Mouse (Mus musculus) neural tube, embryonic 15.5 days (tissue): ENCODE results near the gene Emsy. TPM values are rescaled to one million over a fixed set of nuclear protein-coding genes. Genes with fewer than 3 reads are reported as not detected.

Experiments
- ATAC-seq: fragments of 200-750 bp; cut with Nextera tagmentation; 2 replicates; pipeline ENCODE4 v1.8.0; 2017; ENCODE audit warnings: mild to moderate bottlenecking, moderate TSS enrichment, moderate library complexity; ENCODE audit not compliant: low FRiP score
- H3K27ac ChIP-seq: fragments of 300-500 bp; sonication (generic); replicated peaks from 2 replicates; pipeline ENCODE4 v1.5.1; 2015; ENCODE audit warnings: mild to moderate bottlenecking, inconsistent platforms
- H3K27me3 ChIP-seq: fragments of 300-500 bp; sonication (generic); replicated peaks from 2 replicates; pipeline ENCODE4 v1.6.1; 2015; ENCODE audit warnings: inconsistent platforms
- H3K36me3 ChIP-seq: fragments of 300-500 bp; sonication (generic); 2 replicates; pipeline ENCODE4 v1.6.1; 2015; ENCODE audit warnings: inconsistent platforms
- H3K4me1 ChIP-seq: fragments of 300-500 bp; sonication (generic); 2 replicates; pipeline ENCODE4 v1.6.1; 2015; ENCODE audit warnings: inconsistent platforms
- H3K4me2 ChIP-seq: fragments of 300-500 bp; sonication (generic); 2 replicates; pipeline ENCODE4 v1.6.1; 2015; ENCODE audit warnings: inconsistent platforms, mild to moderate bottlenecking, moderate library complexity
- H3K4me3 ChIP-seq: fragments of 300-500 bp; sonication (generic); replicated peaks from 2 replicates; pipeline ENCODE4 v1.5.1; 2015; ENCODE audit warnings: mild to moderate bottlenecking, inconsistent platforms
- H3K9ac ChIP-seq: fragments of 300-500 bp; sonication (generic); replicated peaks from 2 replicates; pipeline ENCODE4 v1.6.1; 2015; ENCODE audit warnings: mild to moderate bottlenecking, inconsistent platforms
- H3K9me3 ChIP-seq: fragments of 300-500 bp; sonication (generic); replicated peaks from 2 replicates; pipeline ENCODE4 v1.6.1; 2016; ENCODE audit warnings: inconsistent platforms
- WGBS: fragments of 180-500 bp; shearing (Covaris S2); methylation state at CpG from one replicate; pipeline ENCODE4 v1.1.7; 2015; ENCODE audit warnings: mixed read lengths; 5-methylcytosine and 5-hydroxymethylcytosine counted together
- polyA plus RNA-seq: library from polyadenylated mRNA; unstranded; fragments of >200 nt; fragmentation: Nextera tagmentation; extraction: Ambion mirVana; gene quantifications from 2 replicates; pipeline ENCODE4 v1.2.1, GENCODE M21; 2015

Emsy gene
- polyA plus RNA-seq, 1 experiment from 2014 or later = 25.1 TPM

DNA sequence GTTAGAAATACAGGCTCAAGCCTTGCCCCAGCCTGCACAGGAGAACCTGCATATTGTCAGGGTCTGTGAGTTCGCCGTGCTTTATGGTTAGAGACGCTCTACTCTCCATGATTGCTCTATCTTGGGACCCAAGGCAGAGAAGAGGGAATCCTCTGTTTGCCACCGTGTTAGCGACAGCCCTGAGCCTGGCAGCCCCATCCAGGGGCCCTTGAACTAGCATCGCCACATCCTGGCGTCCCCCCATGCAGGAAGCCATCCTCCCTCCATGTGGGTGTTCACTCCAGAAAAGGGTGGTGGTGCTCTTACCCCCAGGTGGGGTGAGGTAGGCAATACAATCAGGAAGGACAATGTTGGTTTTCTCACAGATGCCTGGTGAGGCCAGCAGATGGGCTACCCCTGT lies 82.3 kb downstream of the Emsy start:
- 92% methylated on average over 7 of the region's 7 CpGs for WGBS
- ATAC-seq = no peak
- no peaks in the 10 kb centered on the region for H3K9me3 ChIP-seq

DNA sequence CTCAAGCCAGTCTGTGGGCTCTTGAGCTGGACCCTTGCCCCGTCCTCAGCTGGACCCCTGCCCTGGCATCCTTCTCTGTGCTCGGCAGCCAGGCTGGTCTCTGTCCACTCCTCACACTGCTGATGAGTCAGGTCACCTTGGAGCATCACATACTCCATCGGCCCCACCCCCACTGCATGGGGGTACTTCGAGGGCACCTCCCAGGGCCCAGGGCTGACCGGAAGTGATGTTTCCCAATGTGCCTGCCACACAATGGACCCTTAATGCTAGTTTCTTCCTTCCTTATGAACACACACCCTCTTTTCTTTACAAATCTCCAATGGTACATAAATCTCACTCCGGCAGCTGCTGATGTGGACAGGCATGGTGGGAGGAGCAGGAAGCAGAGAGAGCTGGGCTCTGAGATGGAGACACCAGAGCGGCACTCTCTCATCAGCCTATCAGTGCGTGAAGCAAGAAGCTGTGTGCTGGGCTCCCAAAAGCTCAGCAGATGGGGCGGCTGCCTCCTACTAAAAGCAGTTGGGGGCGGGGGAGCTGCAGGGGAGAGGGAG lies 83.3 kb downstream of the Emsy start:
- peak; percentile 59; the same call in 1 of the 2 replicates for ATAC-seq
- WGBS = 42% methylated on average over 10 of the region's 10 CpGs
- H3K36me3 ChIP-seq = no peaks in the 10 kb centered on the region
- H3K4me2 ChIP-seq = no peak overlapping the region
- H3K4me3 ChIP-seq = no peak overlapping the region
- H3K9ac ChIP-seq = no peak overlapping the region
- H3K9me3 ChIP-seq = no peaks in the 10 kb centered on the region
- H3K4me1 ChIP-seq = peaks cover 9% of the 10 kb centered on the region; the same call in 1 of the 2 replicates
- H3K27ac ChIP-seq = peak overlapping the region; percentile 48; the same call in 1 of the 2 replicates
- H3K27me3 ChIP-seq = no peaks in the 10 kb centered on the region

More for the DNA sequence above, 82.3 kb downstream of the Emsy start:
- no peak overlapping the region for H3K27ac ChIP-seq
- H3K4me1 ChIP-seq = peaks cover 9% of the 10 kb centered on the region; the same call in 1 of the 2 replicates
- H3K36me3 ChIP-seq = no peaks in the 10 kb centered on the region
- H3K4me3 ChIP-seq = no peak overlapping the region
- no peak overlapping the region for H3K9ac ChIP-seq
- no peaks in the 10 kb centered on the region for H3K27me3 ChIP-seq
- no peak overlapping the region for H3K4me2 ChIP-seq

DNA sequence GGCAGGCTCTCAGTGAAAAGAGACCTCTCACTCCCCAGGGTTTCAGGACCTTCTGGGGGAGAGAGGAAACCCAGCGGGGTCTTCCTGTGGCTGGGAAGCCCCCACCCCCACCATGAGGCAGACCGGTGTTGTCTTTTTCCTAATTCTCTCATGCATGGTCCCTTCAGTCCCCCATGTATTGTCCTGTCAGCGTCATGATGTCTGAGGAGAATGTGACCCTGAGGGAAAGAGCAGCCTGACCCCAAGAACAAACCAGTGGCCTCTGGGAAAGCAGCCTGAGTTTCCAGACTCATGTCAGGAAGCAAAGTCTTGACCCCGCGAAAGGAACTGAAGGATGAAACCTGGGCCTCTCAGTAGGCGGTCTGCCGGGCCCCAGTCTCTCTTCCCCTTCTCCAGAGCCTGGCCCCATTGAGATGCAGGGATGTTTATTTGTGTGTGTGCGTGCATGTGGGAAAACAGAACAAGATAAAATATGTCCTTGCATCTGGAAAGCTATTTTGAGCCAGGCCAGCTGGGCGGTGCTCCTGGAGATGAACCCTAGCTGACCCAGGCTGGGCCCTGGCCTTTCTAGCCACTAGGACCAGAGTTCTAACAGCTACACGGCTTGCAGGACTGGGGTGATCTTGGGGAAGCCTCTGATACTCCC lies 84.2 kb downstream of the Emsy start:
- no peak for ATAC-seq
- Histone ChIP-seq H3K4me2 (no peak overlapping the region), H3K9me3 (no peaks in the 10 kb centered on the region), H3K4me3 (no peak overlapping the region), H3K36me3 (no peaks in the 10 kb centered on the region), H3K9ac (no peak overlapping the region), H3K27ac (peak overlapping the region; percentile 48; the same call in 1 of the 2 replicates), H3K27me3 (no peaks in the 10 kb centered on the region), H3K4me1 (peaks cover 9% of the 10 kb centered on the region; the same call in 1 of the 2 replicates)
- 35% methylated on average over 10 of the region's 10 CpGs for WGBS

DNA sequence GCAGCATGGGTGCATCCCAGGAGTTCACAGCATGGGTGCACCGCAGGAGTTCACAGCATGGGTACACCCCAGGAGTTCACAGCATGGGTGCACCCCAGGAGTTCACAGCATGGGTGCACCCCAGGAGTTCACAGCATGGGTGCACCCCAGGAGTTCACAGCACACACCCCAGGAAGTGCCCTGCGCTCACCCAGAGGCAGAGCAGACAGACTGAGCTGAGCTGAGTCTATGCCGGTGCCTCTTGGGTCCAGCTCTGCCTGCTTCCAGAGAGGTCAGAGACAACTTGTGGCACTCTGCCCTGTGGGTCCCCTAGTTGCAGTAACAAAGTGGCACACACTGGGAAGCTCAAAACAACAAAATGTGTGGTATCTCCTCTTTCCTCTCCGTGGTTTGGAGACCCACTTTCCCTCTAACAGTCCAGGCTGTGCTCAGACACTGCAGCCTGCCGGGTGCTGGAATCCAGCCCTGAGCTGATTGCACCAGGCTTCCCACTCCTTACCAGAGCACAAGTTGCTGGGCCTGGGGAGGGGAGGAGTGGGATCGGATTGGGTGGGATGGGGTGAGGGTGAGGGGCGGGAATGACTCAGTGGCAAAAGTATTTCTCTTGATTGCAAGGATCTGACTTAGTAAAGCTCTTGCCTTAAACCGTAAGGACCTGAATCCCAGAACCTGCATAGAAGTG lies 85.6 kb downstream of the Emsy start:
- no peaks in the 10 kb centered on the region for H3K27me3 ChIP-seq
- WGBS = 72% methylated on average over 8 of the region's 8 CpGs

DNA sequence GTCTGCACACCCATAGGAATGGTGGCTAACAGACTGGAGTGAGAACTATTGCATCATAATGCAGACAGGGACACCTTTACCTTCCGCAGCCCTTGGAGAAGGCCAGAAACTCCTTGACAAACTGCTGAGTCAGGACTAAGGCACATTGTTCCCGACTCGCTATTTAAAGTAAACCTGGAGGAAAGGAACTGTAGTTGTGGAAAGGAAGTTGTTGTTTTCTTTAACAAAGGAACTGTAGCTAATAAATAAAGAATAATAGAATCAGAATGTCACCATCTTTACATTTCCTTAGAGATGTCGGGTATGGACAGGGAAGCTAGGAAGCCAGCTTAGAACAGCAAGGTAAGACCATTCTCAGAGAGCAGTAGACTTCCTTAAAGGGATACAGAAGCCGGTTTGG lies 89.5 kb downstream of the Emsy start:
- H3K9ac ChIP-seq = no peak overlapping the region
- peaks cover 3% of the 10 kb centered on the region; the same call in 1 of the 2 replicates for H3K4me1 ChIP-seq
- no peak overlapping the region for H3K4me3 ChIP-seq
- 28% methylated on average over 5 of the region's 5 CpGs for WGBS
- no peak for ATAC-seq
- no peaks in the 10 kb centered on the region for H3K36me3 ChIP-seq
- no peak overlapping the region for H3K27ac ChIP-seq
- no peaks in the 10 kb centered on the region for H3K9me3 ChIP-seq
- no peaks in the 10 kb centered on the region for H3K27me3 ChIP-seq
- no peak overlapping the region for H3K4me2 ChIP-seq

More for the DNA sequence above, 85.6 kb downstream of the Emsy start:
- Histone ChIP-seq H3K27ac (no peak overlapping the region), H3K9me3 (no peaks in the 10 kb centered on the region), H3K36me3 (no peaks in the 10 kb centered on the region), H3K4me1 (peaks cover 12% of the 10 kb centered on the region), H3K4me2 (no peak overlapping the region), H3K4me3 (no peak overlapping the region), H3K9ac (no peak overlapping the region)
- no peak for ATAC-seq

DNA sequence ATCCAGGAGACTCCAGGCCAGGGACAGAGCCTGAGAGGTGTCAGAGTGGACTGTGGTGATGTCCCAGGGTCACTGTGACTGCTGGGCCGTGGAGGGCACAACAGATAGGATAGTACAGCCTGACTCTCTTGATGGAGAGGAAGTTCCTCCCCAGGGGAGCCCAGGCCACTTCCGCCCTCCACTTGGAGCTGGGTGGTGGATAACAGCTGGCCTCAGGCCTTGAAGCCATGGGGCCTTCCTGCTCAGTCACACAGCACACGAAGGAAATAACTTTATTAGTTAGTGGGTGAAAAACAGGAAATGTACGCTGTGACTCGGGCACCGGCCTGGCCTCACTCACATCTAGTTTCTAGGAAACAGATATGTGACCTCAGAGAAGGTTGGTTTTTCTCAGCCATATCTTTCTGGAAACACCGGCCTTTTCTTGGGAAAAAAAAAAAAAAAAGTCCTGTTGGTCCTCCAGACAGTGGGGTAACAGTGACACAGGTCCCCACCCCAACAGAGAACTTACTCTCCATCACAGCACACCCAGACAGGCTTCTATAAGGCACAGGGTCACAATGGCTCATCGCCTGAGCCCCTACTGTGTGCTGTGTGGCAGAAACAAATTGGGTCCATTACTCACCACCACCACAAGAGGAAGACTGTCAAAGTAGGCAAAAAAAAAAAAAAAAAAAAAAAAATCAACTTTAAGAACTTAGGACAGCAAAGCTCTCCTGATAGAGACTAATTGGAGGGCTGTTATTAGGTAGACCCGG lies 91.8 kb downstream of the Emsy start:
- 79% methylated on average over 9 of the region's 9 CpGs for WGBS
- Histone ChIP-seq H3K27ac (no peak overlapping the region), H3K36me3 (no peaks in the 10 kb centered on the region), H3K4me3 (no peak overlapping the region), H3K27me3 (no peaks in the 10 kb centered on the region), H3K4me1 (peaks cover 3% of the 10 kb centered on the region; the same call in 1 of the 2 replicates), H3K4me2 (no peak overlapping the region), H3K9ac (no peak overlapping the region), H3K9me3 (no peaks in the 10 kb centered on the region)
- ATAC-seq = no peak

DNA sequence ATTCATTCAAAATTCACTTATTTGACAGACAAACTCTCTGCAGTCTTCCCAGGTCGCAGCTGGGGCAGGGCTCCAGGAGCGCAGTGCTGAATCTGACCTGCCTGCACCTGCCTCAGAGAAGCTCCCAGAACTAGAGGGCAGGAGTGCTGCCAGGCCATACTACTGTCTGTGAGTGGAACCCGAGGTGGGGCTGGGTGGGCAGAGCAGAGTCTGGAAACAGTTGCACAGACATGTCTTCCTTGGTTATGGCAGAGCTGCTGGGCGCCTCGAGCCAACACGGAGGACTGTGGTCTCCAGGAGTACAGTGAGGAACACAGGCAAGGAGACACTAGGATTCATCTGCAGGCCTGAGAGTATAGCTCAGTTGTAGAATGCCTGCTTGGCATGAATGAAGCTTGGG lies 92.6 kb downstream of the Emsy start:
- no peak overlapping the region for H3K4me2 ChIP-seq
- no peaks in the 10 kb centered on the region for H3K36me3 ChIP-seq
- no peak overlapping the region for H3K9ac ChIP-seq
- H3K27me3 ChIP-seq = no peaks in the 10 kb centered on the region
- H3K4me3 ChIP-seq = no peak overlapping the region
- no peak overlapping the region for H3K27ac ChIP-seq
- no peak for ATAC-seq
- WGBS = 92% methylated on average over 6 of the region's 6 CpGs
- no peaks in the 10 kb centered on the region for H3K9me3 ChIP-seq
- H3K4me1 ChIP-seq = peaks cover 3% of the 10 kb centered on the region; the same call in 1 of the 2 replicates

DNA sequence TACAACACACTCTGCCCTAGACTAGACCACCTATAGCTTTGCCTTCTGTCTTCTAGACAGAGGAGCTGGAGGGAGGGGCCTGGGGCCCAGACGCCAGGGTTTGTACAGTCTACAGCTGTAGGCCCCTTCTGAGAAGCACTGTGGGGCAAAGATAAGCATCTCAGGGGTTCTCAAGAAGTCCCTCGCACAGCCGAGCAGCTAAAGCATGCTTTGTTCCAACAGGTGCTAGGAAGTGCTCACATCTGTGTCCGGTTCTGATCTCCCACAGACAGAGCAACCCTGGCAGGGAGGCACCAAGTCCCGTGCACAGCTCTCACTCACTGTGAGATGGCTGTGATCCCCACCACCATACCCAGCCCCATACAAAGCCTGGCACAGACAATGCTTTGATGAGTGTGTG lies 93.6 kb downstream of the Emsy start:
- Histone ChIP-seq H3K27ac (no peak overlapping the region), H3K27me3 (no peaks in the 10 kb centered on the region), H3K36me3 (no peaks in the 10 kb centered on the region), H3K4me3 (no peak overlapping the region), H3K9ac (no peak overlapping the region), H3K4me2 (no peak overlapping the region), H3K4me1 (peaks cover 3% of the 10 kb centered on the region; the same call in 1 of the 2 replicates), H3K9me3 (no peaks in the 10 kb centered on the region)
- 85% methylated on average over 5 of the region's 5 CpGs for WGBS
- ATAC-seq = no peak

DNA sequence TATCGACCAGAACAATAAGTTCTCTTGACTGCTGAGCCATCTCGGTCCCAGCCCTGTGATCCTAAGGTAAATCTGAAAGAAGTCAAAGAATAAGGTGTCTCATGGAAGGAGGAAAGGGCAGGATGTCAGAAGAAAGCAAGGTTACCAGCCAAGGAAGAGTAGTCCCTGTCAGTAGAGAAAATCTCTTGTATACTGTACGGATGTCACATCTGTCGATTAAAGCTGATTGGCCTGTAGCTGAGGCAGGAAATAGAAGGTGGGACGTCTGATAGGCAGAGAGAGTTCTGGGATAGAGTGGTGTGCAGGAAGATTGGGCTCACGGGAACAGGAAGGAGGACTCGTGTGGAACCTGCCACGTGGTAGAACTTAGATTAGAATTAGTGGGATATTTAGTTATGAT lies 94.4 kb downstream of the Emsy start:
- Histone ChIP-seq H3K27ac (no peak overlapping the region), H3K9ac (no peak overlapping the region), H3K9me3 (no peaks in the 10 kb centered on the region), H3K27me3 (no peaks in the 10 kb centered on the region), H3K4me3 (no peak overlapping the region), H3K4me2 (no peak overlapping the region), H3K36me3 (no peaks in the 10 kb centered on the region), H3K4me1 (peaks cover 3% of the 10 kb centered on the region; the same call in 1 of the 2 replicates)
- WGBS = 84% methylated on average over 8 of the region's 8 CpGs
- ATAC-seq = no peak

DNA sequence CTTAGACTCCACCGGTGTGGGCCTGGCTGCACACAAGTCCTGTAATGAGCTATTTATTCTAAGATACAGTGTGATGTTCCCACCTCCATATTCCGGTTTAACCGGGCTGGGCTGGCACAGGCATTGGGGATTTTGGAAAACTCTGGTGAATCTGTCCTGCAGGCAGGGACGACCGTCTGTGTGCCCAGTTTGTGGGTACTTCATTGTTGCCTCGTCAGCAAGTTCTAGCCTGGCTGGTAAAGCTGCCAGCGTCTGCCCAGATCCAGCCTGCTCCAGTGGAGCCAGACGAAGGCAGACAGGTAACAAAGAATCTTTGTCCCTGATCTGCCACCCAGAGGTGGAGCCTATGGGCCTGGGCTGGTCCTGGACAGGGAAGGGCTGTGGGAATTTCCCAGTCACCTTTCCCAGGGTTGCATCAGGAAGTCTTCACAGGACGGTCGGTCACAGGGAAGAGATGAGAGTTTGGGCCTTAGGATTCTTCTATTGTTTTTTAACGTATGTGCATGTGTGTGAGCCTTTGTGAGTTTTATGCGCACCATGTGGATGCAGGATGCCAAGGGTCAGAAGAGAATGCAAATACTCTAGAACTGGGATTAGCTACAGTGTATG lies 94.9 kb downstream of the Emsy start:
- Histone ChIP-seq H3K27ac (no peak overlapping the region), H3K4me1 (no peaks in the 10 kb centered on the region), H3K27me3 (no peaks in the 10 kb centered on the region), H3K9me3 (no peaks in the 10 kb centered on the region), H3K4me3 (no peak overlapping the region), H3K9ac (no peak overlapping the region), H3K36me3 (no peaks in the 10 kb centered on the region), H3K4me2 (no peak overlapping the region)
- 83% methylated on average over 12 of the region's 12 CpGs for WGBS
- no peak for ATAC-seq
